In genomic region chr6:63250738-63251137, GRCm38 (mm10) we compare ENCODE assay signal across 25 mouse cellular contexts. TPM values are rescaled to one million over a fixed set of nuclear protein-coding genes. Genes with fewer than 3 reads are reported as not detected.
DNase-seq lines count a peak whose midpoint lies in the region; ATAC-seq and TF ChIP-seq lines count a peak whose summit lies in the region.
"Had no signal": no experiment of that assay in that cellular context is flagged by ENCODE, and none has a peak within 500 bp of the region (broad histone marks: within the 10 kb centered on the region; RNA-seq: fewer than 3 reads in every experiment).

No protein-coding gene starts in this region.

- H3K27me3 ChIP-seq in midbrain, postnatal 0 days (ENCODE audit: insufficient read depth, low read length), result no peaks in the 10 kb centered on the region
- peaks cover 15% of the 10 kb centered on the region for H3K27me3 ChIP-seq in midbrain, embryonic 10.5 days (ENCODE audit: low read depth, poor library complexity, severe bottlenecking)
- H3K27me3 ChIP-seq: hindbrain, embryonic 12.5 days had no signal

- no peak overlapping the region for H3K4me3 ChIP-seq in layer of hippocampus, adult 2 months
- no peak overlapping the region for H3K4me3 ChIP-seq in midbrain, postnatal 0 days (ENCODE audit: low read depth, low read length)
- no peak overlapping the region for H3K4me3 ChIP-seq in midbrain, embryonic 10.5 days
- H3K4me3 ChIP-seq: forebrain, embryonic 10.5 days; heart, embryonic 10.5 days; heart, embryonic 13.5 days; hindbrain, embryonic 12.5 days had no signal

- H3K27ac ChIP-seq in layer of hippocampus, adult 2 months, result no peak overlapping the region
- H3K27ac ChIP-seq in midbrain, postnatal 0 days (ENCODE audit: low read depth, low read length), result no peak overlapping the region
- H3K27ac ChIP-seq in midbrain, embryonic 10.5 days (replicated peaks), result no peak overlapping the region
- H3K27ac ChIP-seq: forebrain, embryonic 10.5 days; heart, embryonic 10.5 days; heart, embryonic 13.5 days; hindbrain, embryonic 12.5 days had no signal

- DNase-seq in cerebellum, postnatal 10 days, result peak; percentile 15 to 25
- DNase-seq in cerebellum, adult 11-12 months, result no peak
- no peak for DNase-seq in layer of hippocampus, adult 2 months (ENCODE audit: low spot score in 2 of 2)
- DNase-seq in layer of hippocampus, adult 8-10 months (ENCODE audit: low spot score in 2 of 2), result no peak
- no peak for DNase-seq in midbrain, postnatal 0 days (ENCODE audit: low spot score)
- no peak for DNase-seq in midbrain, embryonic 10.5 days (ENCODE audit: low spot score)
- DNase-seq: adrenal gland, adult 8-10 months; adrenal gland, postnatal 25 days; cerebellum, adult 2 months; cerebellum, adult 9-11 months; cerebellum, postnatal 36 days; gastrocnemius, postnatal 25 days; heart, adult 18-20 months had no signal

- no peak overlapping the region for H3K4me2 ChIP-seq in midbrain, postnatal 0 days (ENCODE audit: low read depth, low read length, poor library complexity, severe bottlenecking)
- H3K4me2 ChIP-seq: heart, embryonic 13.5 days; hindbrain, embryonic 12.5 days had no signal

- H3K36me3 ChIP-seq in midbrain, postnatal 0 days (ENCODE audit: insufficient read depth, low read length), result no peaks in the 10 kb centered on the region
- no peaks in the 10 kb centered on the region for H3K36me3 ChIP-seq in midbrain, embryonic 10.5 days
- H3K36me3 ChIP-seq: forebrain, embryonic 10.5 days; heart, embryonic 10.5 days; heart, embryonic 13.5 days; hindbrain, embryonic 12.5 days had no signal

- TF ChIP-seq CTCF in layer of hippocampus, adult 2 months (conservative IDR thresholded peaks at IDR 0.05), result peak; percentile 62
- TF ChIP-seq CTCF in midbrain, postnatal 0 days (IDR thresholded peaks at IDR 0.05), result peak; percentile 62

- no peak overlapping the region for H3K9ac ChIP-seq in midbrain, postnatal 0 days (replicated peaks; ENCODE audit: low read length, poor library complexity, severe bottlenecking)
- H3K9ac ChIP-seq: heart, embryonic 13.5 days; hindbrain, embryonic 12.5 days had no signal

- ATAC-seq in midbrain, postnatal 0 days (ENCODE audit: low FRiP score), result no peak
- ATAC-seq: activated CD4-positive, CD25-positive, alpha-beta regulatory T cell, adult 4 months; forebrain, embryonic 14.5 days; hindbrain, embryonic 16.5 days; inflammation-experienced regulatory T-cells, adult 6 months; intestine, embryonic 16.5 days had no signal

- no peaks in the 10 kb centered on the region for H3K4me1 ChIP-seq in midbrain, postnatal 0 days (ENCODE audit: insufficient read depth, low read length)
- H3K4me1 ChIP-seq in midbrain, embryonic 10.5 days, result no peaks in the 10 kb centered on the region
- H3K4me1 ChIP-seq: forebrain, embryonic 10.5 days; heart, embryonic 10.5 days; heart, embryonic 13.5 days; hindbrain, embryonic 12.5 days had no signal

- H3K9me3 ChIP-seq in midbrain, postnatal 0 days (ENCODE audit: low read length), result no peaks in the 10 kb centered on the region
- no peaks in the 10 kb centered on the region for H3K9me3 ChIP-seq in midbrain, embryonic 10.5 days (replicated peaks)
- H3K9me3 ChIP-seq: forebrain, embryonic 10.5 days; heart, embryonic 10.5 days; heart, embryonic 13.5 days; hindbrain, embryonic 12.5 days had no signal

RNA-seq across cellular contexts. Expression of gene Grid2, which starts 4.9 kb away (rescaled TPM):
- total RNA-seq in layer of hippocampus, adult 2 months (2021), result 10 to 100 TPM; 15.2 to 17.7 TPM
- 10 to 100 TPM; 13.2 to 17.8 (median 16.2) TPM for total RNA-seq in layer of hippocampus, adult 8-10 months (2022)
- total RNA-seq in midbrain, postnatal 0 days (2014; rRNA removed), result 44.8 and 52.2 TPM in 2 replicates
- 12.4 and 15.3 TPM in 2 replicates for polyA plus RNA-seq in midbrain, postnatal 0 days (2015; fragmentation: Nextera tagmentation; extraction: Ambion mirVana)
- 0.56 and 1.4 TPM in 2 replicates for polyA plus RNA-seq in midbrain, embryonic 10.5 days (2016; fragmentation: Nextera tagmentation; extraction: Ambion mirVana)
- total RNA-seq: gastrocnemius, adult 8-10 months; gastrocnemius, postnatal 25 days; heart, adult 18-20 months; hematopoietic stem cell, adult 5-6 weeks had no signal
- polyA plus RNA-seq: gonadal fat pad, adult 2 months had no signal

Comparison
In these comparisons a context has a peak if more than half of its experiments do, and no peak if none do; other contexts are left out.
1. DNase-seq: peak in cerebellum, postnatal 10 days (2 of 2); none in cerebellum, adult 11-12 months (single experiment), layer of hippocampus, adult 2 months (0 of 2), layer of hippocampus, adult 8-10 months (0 of 2), midbrain, postnatal 0 days (single experiment) and midbrain, embryonic 10.5 days (single experiment).